Mouse (Mus musculus) neural tube, embryonic 15.5 days (tissue): ENCODE data around the gene Coro2a. TPM values are rescaled to one million over a fixed set of nuclear protein-coding genes. Genes with fewer than 3 reads are reported as not detected.
"Not testable (repeated sequence)": the region's sequence is repeated elsewhere in the genome, so short reads cannot be mapped to it uniquely, and the experiment has no call there.

Source experiments
- ATAC-seq: fragments of 200-750 bp; cut with Nextera tagmentation; 2 replicates; pipeline ENCODE4 v1.8.0; 2017; ENCODE audit warnings: mild to moderate bottlenecking, moderate TSS enrichment, moderate library complexity; ENCODE audit not compliant: low FRiP score
- H3K27ac ChIP-seq: fragments of 300-500 bp; sonication (generic); replicated peaks from 2 replicates; pipeline ENCODE4 v1.5.1; 2015; ENCODE audit warnings: mild to moderate bottlenecking, inconsistent platforms
- H3K27me3 ChIP-seq: fragments of 300-500 bp; sonication (generic); replicated peaks from 2 replicates; pipeline ENCODE4 v1.6.1; 2015; ENCODE audit warnings: inconsistent platforms
- H3K36me3 ChIP-seq: fragments of 300-500 bp; sonication (generic); 2 replicates; pipeline ENCODE4 v1.6.1; 2015; ENCODE audit warnings: inconsistent platforms
- H3K4me1 ChIP-seq: fragments of 300-500 bp; sonication (generic); 2 replicates; pipeline ENCODE4 v1.6.1; 2015; ENCODE audit warnings: inconsistent platforms
- H3K4me2 ChIP-seq: fragments of 300-500 bp; sonication (generic); 2 replicates; pipeline ENCODE4 v1.6.1; 2015; ENCODE audit warnings: inconsistent platforms, mild to moderate bottlenecking, moderate library complexity
- H3K4me3 ChIP-seq: fragments of 300-500 bp; sonication (generic); replicated peaks from 2 replicates; pipeline ENCODE4 v1.5.1; 2015; ENCODE audit warnings: mild to moderate bottlenecking, inconsistent platforms
- H3K9ac ChIP-seq: fragments of 300-500 bp; sonication (generic); replicated peaks from 2 replicates; pipeline ENCODE4 v1.6.1; 2015; ENCODE audit warnings: mild to moderate bottlenecking, inconsistent platforms
- H3K9me3 ChIP-seq: fragments of 300-500 bp; sonication (generic); replicated peaks from 2 replicates; pipeline ENCODE4 v1.6.1; 2016; ENCODE audit warnings: inconsistent platforms
- WGBS: fragments of 180-500 bp; shearing (Covaris S2); methylation state at CpG from one replicate; pipeline ENCODE4 v1.1.7; 2015; ENCODE audit warnings: mixed read lengths; 5-methylcytosine and 5-hydroxymethylcytosine counted together
- polyA plus RNA-seq: library from polyadenylated mRNA; unstranded; fragments of >200 nt; fragmentation: Nextera tagmentation; extraction: Ambion mirVana; gene quantifications from 2 replicates; pipeline ENCODE4 v1.2.1, GENCODE M21; 2015

Gene Coro2a
- polyA plus RNA-seq, 1 experiment from 2014 or later, result 9.8 TPM

GRCm38 (mm10) chr4:46594131-46594530, 7.9 kb downstream of the Coro2a start:
- Histone ChIP-seq H3K4me2 (no peak overlapping the region), H3K9me3 (no peaks in the 10 kb centered on the region), H3K27ac (no peak overlapping the region), H3K27me3 (0 out of 2 replicates have a peak, but pooled peaks cover 3% of the 10 kb centered on the region), H3K4me1 (no peaks in the 10 kb centered on the region), H3K36me3 (no peaks in the 10 kb centered on the region), H3K4me3 (no peak overlapping the region), H3K9ac (no peak overlapping the region)
- WGBS, result 95% methylated on average over 5 of the region's 5 CpGs
- ATAC-seq, result no peak

- H3K36me3 ChIP-seq, result no peaks in the 10 kb centered on the region
- 0 out of 2 replicates have a peak, but pooled peaks cover 3% of the 10 kb centered on the region for H3K27me3 ChIP-seq
- H3K4me2 ChIP-seq, result no peak overlapping the region
- H3K27ac ChIP-seq, result no peak overlapping the region
- no peak overlapping the region for H3K4me3 ChIP-seq
- ATAC-seq, result no peak
- no peak overlapping the region for H3K9ac ChIP-seq
- H3K9me3 ChIP-seq, result no peaks in the 10 kb centered on the region
- WGBS, result 55% methylated on average over 6 of the region's 6 CpGs
- no peaks in the 10 kb centered on the region for H3K4me1 ChIP-seq
These were observed 8.5 kb downstream of the Coro2a start for GRCm38 (mm10) chr4:46593472-46593871.

- 92% methylated on average over 9 of the region's 9 CpGs for WGBS
- H3K27me3 ChIP-seq, result 0 out of 2 replicates have a peak, but pooled peaks cover 3% of the 10 kb centered on the region
- no peaks in the 10 kb centered on the region for H3K36me3 ChIP-seq
- ATAC-seq, result no peak
- H3K27ac ChIP-seq, result no peak overlapping the region
- H3K4me3 ChIP-seq, result no peak overlapping the region
- no peaks in the 10 kb centered on the region for H3K4me1 ChIP-seq
- no peak overlapping the region for H3K9ac ChIP-seq
- H3K9me3 ChIP-seq, result no peaks in the 10 kb centered on the region
- no peak overlapping the region for H3K4me2 ChIP-seq
These were observed 10.0 kb downstream of the Coro2a start for GRCm38 (mm10) chr4:46591833-46592520.

- WGBS, result 80% methylated on average over 4 of the region's 4 CpGs
- H3K36me3 ChIP-seq, result no peaks in the 10 kb centered on the region
- H3K4me2 ChIP-seq, result no peak overlapping the region
- no peaks in the 10 kb centered on the region for H3K9me3 ChIP-seq
- H3K4me3 ChIP-seq, result no peak overlapping the region
- ATAC-seq, result no peak
- H3K27me3 ChIP-seq, result no peaks in the 10 kb centered on the region
- no peak overlapping the region for H3K9ac ChIP-seq
- no peaks in the 10 kb centered on the region for H3K4me1 ChIP-seq
- no peak overlapping the region for H3K27ac ChIP-seq
These were observed 11.2 kb downstream of the Coro2a start for GRCm38 (mm10) chr4:46590810-46591209.

- no peak overlapping the region for H3K4me2 ChIP-seq
- no peaks in the 10 kb centered on the region for H3K9me3 ChIP-seq
- ATAC-seq, result no peak
- H3K36me3 ChIP-seq, result no peaks in the 10 kb centered on the region
- no peaks in the 10 kb centered on the region for H3K4me1 ChIP-seq
- no peak overlapping the region for H3K27ac ChIP-seq
- H3K9ac ChIP-seq, result no peak overlapping the region
- WGBS, result 80% methylated on average over 5 of the region's 5 CpGs
- H3K27me3 ChIP-seq, result no peaks in the 10 kb centered on the region
- H3K4me3 ChIP-seq, result no peak overlapping the region
These were observed 11.9 kb downstream of the Coro2a start for GRCm38 (mm10) chr4:46589946-46590684.

GRCm38 (mm10) chr4:46589151-46589550, 12.9 kb downstream of the Coro2a start:
- Histone ChIP-seq H3K9me3 (no peaks in the 10 kb centered on the region), H3K4me1 (no peaks in the 10 kb centered on the region), H3K9ac (no peak overlapping the region), H3K36me3 (no peaks in the 10 kb centered on the region), H3K27ac (no peak overlapping the region), H3K4me2 (no peak overlapping the region), H3K4me3 (no peak overlapping the region), H3K27me3 (no peaks in the 10 kb centered on the region)
- ATAC-seq, result no peak
- WGBS, result 88% methylated on average over 8 of the region's 8 CpGs

- ATAC-seq, result no peak
- no peaks in the 10 kb centered on the region for H3K27me3 ChIP-seq
- 80% methylated on average over 4 of the region's 4 CpGs for WGBS
- H3K27ac ChIP-seq, result no peak overlapping the region
- H3K36me3 ChIP-seq, result no peaks in the 10 kb centered on the region
- H3K4me3 ChIP-seq, result no peak overlapping the region
- no peaks in the 10 kb centered on the region for H3K4me1 ChIP-seq
- H3K4me2 ChIP-seq, result no peak overlapping the region
- H3K9ac ChIP-seq, result no peak overlapping the region
- H3K9me3 ChIP-seq, result 0 out of 2 replicates have a peak, but pooled peaks cover 2% of the 10 kb centered on the region
These were observed 15.5 kb downstream of the Coro2a start for GRCm38 (mm10) chr4:46586473-46586872.

GRCm38 (mm10) chr4:46585811-46586190, 16.2 kb downstream of the Coro2a start:
- Histone ChIP-seq H3K4me2 (no peak overlapping the region), H3K9ac (no peak overlapping the region), H3K9me3 (0 out of 2 replicates have a peak, but pooled peaks cover 4% of the 10 kb centered on the region), H3K36me3 (no peaks in the 10 kb centered on the region), H3K4me3 (no peak overlapping the region), H3K27me3 (no peaks in the 10 kb centered on the region), H3K4me1 (no peaks in the 10 kb centered on the region), H3K27ac (no peak overlapping the region)
- 76% methylated on average over 8 of the region's 8 CpGs for WGBS
- ATAC-seq, result no peak

GRCm38 (mm10) chr4:46585041-46585810, 16.8 kb downstream of the Coro2a start:
- WGBS, result 84% methylated on average over 13 of the region's 13 CpGs
- no peak for ATAC-seq
- no peak overlapping the region for H3K27ac ChIP-seq
- H3K4me3 ChIP-seq, result no peak overlapping the region
- H3K4me1 ChIP-seq, result no peaks in the 10 kb centered on the region
- H3K4me2 ChIP-seq, result no peak overlapping the region
- 0 out of 2 replicates have a peak, but pooled peaks cover 6% of the 10 kb centered on the region for H3K9me3 ChIP-seq
- H3K9ac ChIP-seq, result no peak overlapping the region
- no peaks in the 10 kb centered on the region for H3K27me3 ChIP-seq
- no peaks in the 10 kb centered on the region for H3K36me3 ChIP-seq

- H3K36me3 ChIP-seq, H3K9me3 ChIP-seq, H3K4me1 ChIP-seq, H3K27me3 ChIP-seq, H3K4me3 ChIP-seq, ATAC-seq, H3K4me2 ChIP-seq, H3K27ac ChIP-seq, H3K9ac ChIP-seq: not testable (repeated sequence)
- 74% methylated on average over 3 of the region's 3 CpGs for WGBS
These were observed 17.5 kb downstream of the Coro2a start for GRCm38 (mm10) chr4:46584536-46584935.

- H3K4me3 ChIP-seq, H3K9me3 ChIP-seq, H3K4me1 ChIP-seq, ATAC-seq, H3K36me3 ChIP-seq, H3K9ac ChIP-seq, H3K4me2 ChIP-seq, H3K27ac ChIP-seq, H3K27me3 ChIP-seq: not testable (repeated sequence)
- WGBS, result 82% methylated on average over 2 of the region's 6 CpGs
These were observed 17.9 kb downstream of the Coro2a start for GRCm38 (mm10) chr4:46584084-46584483.
